Mouse (Mus musculus) ES-E14 (cell line): Measurements from ENCODE around the gene Kcnt1. TPM values are rescaled to one million over a fixed set of nuclear protein-coding genes. Genes with fewer than 3 reads are reported as not detected.

ENCODE experiments used
- DNase-seq: peaks from one replicate; pipeline ENCODE4 v3.0.0-alpha.2; 2013; ENCODE audit warnings: low read depth, low spot score
- H3K27ac ChIP-seq: 2 replicates; pipeline ENCODE4 v1.5.1; 2012; ENCODE audit warnings: low read depth, mild to moderate bottlenecking, low read length, moderate library complexity, mixed read lengths; ENCODE audit not compliant: poor library complexity, insufficient read depth, severe bottlenecking
- H3K36me3 ChIP-seq: 2 replicates; pipeline ENCODE4 v1.6.1; 2012; ENCODE audit warnings: mild to moderate bottlenecking, low read length, moderate library complexity, mixed read lengths; ENCODE audit not compliant: control insufficient read depth, poor library complexity, insufficient read depth, severe bottlenecking
- H3K4me1 ChIP-seq, 2 experiments: fragments of 150-350 bp in 1 of 2; sonication (generic) in 1 of 2; 2 replicates each; pipeline ENCODE4 v1.6.1; 2012; ENCODE audit warnings: low read length in 2 of 2, mild to moderate bottlenecking in 1 of 2, mixed read lengths in 1 of 2; ENCODE audit not compliant: control insufficient read depth in 2 of 2, insufficient read depth in 2 of 2, poor library complexity in 1 of 2
- H3K4me3 ChIP-seq, 2 experiments: fragments of 150-350 bp in 1 of 2; sonication (generic) in 1 of 2; 2 replicates each; pipeline ENCODE4 v1.5.1; 2012; ENCODE audit warnings: low read length in 2 of 2, low read depth in 1 of 2, mild to moderate bottlenecking in 1 of 2, mixed read lengths in 1 of 2; ENCODE audit not compliant: insufficient read depth in 1 of 2, poor library complexity in 1 of 2, severe bottlenecking in 1 of 2
- H3K9ac ChIP-seq: 2 replicates; pipeline ENCODE4 v1.6.1; 2012; ENCODE audit warnings: low read depth, mild to moderate bottlenecking, low read length, mixed read lengths; ENCODE audit not compliant: poor library complexity, insufficient read depth, severe bottlenecking
- H3K9me3 ChIP-seq: fragments of 150-350 bp; sonication (generic); 2 replicates; pipeline ENCODE4 v1.6.1; 2012; ENCODE audit warnings: low read depth, mild to moderate bottlenecking, low read length; ENCODE audit not compliant: control insufficient read depth, insufficient read depth
- CHD2 ChIP-seq: IDR thresholded peaks from 2 replicates; pipeline ENCODE4 v1.6.1; 2014; ENCODE audit warnings: mild to moderate bottlenecking, low read depth, low read length, inconsistent platforms
- HCFC1 ChIP-seq: IDR thresholded peaks from 2 replicates; pipeline ENCODE4 v1.6.1; 2012; ENCODE audit warnings: low read length, inconsistent platforms, borderline replicate concordance; ENCODE audit not compliant: insufficient read depth
- MAFK ChIP-seq: IDR thresholded peaks from 2 replicates; pipeline ENCODE4 v1.6.1; 2014; ENCODE audit warnings: mild to moderate bottlenecking, low read depth, low read length, inconsistent platforms; ENCODE audit not compliant: insufficient read depth
- ZC3H11A ChIP-seq: IDR thresholded peaks from 2 replicates; pipeline ENCODE4 v1.6.1; 2012; ENCODE audit warnings: low read depth, mild to moderate bottlenecking, inconsistent platforms, low read length, borderline replicate concordance
- ZNF384 ChIP-seq: IDR thresholded peaks from 2 replicates; pipeline ENCODE4 v1.6.1; 2012; ENCODE audit warnings: low read depth, low read length, inconsistent platforms
- in situ Hi-C, 2 experiments: fragments of 600-800 bp; cut with MboI; formaldehyde crosslinking; loops; one replicate each; pipeline ENCODE4 v1.15.1; 2025; ENCODE audit warnings: low sequenced_read_pairs in 2 of 2, inconsistent platforms in 1 of 2; ENCODE audit not compliant: unreplicated experiment in 2 of 2
- total RNA-seq: library from RNA; depleted of rRNA; stranded (reverse); fragments of 300-350 nt; gene quantifications from 2 replicates; pipeline ENCODE4 v1.2.3, GENCODE M21; 2012

The Kcnt1 gene
- total RNA-seq, 1 experiment = 2.0 TPM

- no peaks in the 10 kb centered on the region for H3K4me1 ChIP-seq
- no peak overlapping the region for H3K27ac ChIP-seq
- no peaks in the 10 kb centered on the region for H3K36me3 ChIP-seq
- TF ChIP-seq CHD2 (no peak), ZNF384 (no peak), HCFC1 (no peak), MAFK (no peak), ZC3H11A (no peak)
- in situ Hi-C loops = no loop called here
- no peaks in the 10 kb centered on the region for H3K9me3 ChIP-seq
- H3K4me3 ChIP-seq = no peak overlapping the region
- H3K9ac ChIP-seq = no peak overlapping the region
- DNase-seq = no peak
Measured at GRCm38 (mm10) chr2:25888144-25888543, 24.6 kb downstream of the Kcnt1 start.

- TF ChIP-seq HCFC1 (no peak), CHD2 (no peak), ZNF384 (no peak), ZC3H11A (no peak), MAFK (no peak)
- Histone ChIP-seq H3K4me3 (no peak overlapping the region), H3K9me3 (no peaks in the 10 kb centered on the region), H3K36me3 (no peaks in the 10 kb centered on the region), H3K9ac (no peak overlapping the region), H3K27ac (no peak overlapping the region), H3K4me1 (no peaks in the 10 kb centered on the region)
- in situ Hi-C loops = no loop called here
- no peak for DNase-seq
Measured at GRCm38 (mm10) chr2:25892440-25892839, 28.9 kb downstream of the Kcnt1 start.

GRCm38 (mm10) chr2:25898970-25899369 is 35.4 kb downstream of the Kcnt1 start:
- Histone ChIP-seq H3K9ac (no peak overlapping the region), H3K4me3 (no peak overlapping the region), H3K4me1 (no peaks in the 10 kb centered on the region; a peak in 1 of 4 replicates), H3K36me3 (no peaks in the 10 kb centered on the region), H3K9me3 (no peaks in the 10 kb centered on the region), H3K27ac (no peak overlapping the region)
- no peak for DNase-seq
- TF ChIP-seq ZNF384 = no peak
- TF ChIP-seq ZC3H11A = no peak
- no peak for TF ChIP-seq MAFK
- no peak for TF ChIP-seq CHD2
- TF ChIP-seq HCFC1 = no peak
- in situ Hi-C loops = no loop called here

- no peaks in the 10 kb centered on the region for H3K9me3 ChIP-seq
- no peaks in the 10 kb centered on the region for H3K4me1 ChIP-seq
- no peaks in the 10 kb centered on the region for H3K36me3 ChIP-seq
- TF ChIP-seq MAFK = no peak
- no peak for TF ChIP-seq ZC3H11A
- no peak for TF ChIP-seq ZNF384
- TF ChIP-seq HCFC1 = no peak
- no peak for TF ChIP-seq CHD2
- in situ Hi-C loops = no loop called here
- H3K9ac ChIP-seq = no peak overlapping the region
- no peak for DNase-seq
- no peak overlapping the region for H3K4me3 ChIP-seq
- H3K27ac ChIP-seq = no peak overlapping the region
Measured at GRCm38 (mm10) chr2:25909872-25910271, 46.3 kb downstream of the Kcnt1 start.

- TF ChIP-seq CHD2 (no peak), MAFK (no peak), HCFC1 (no peak), ZNF384 (no peak), ZC3H11A (no peak)
Measured at GRCm38 (mm10) chr2:25913247-25913646, 49.7 kb downstream of the Kcnt1 start.

More at GRCm38 (mm10) chr2:25913247-25913646, 49.7 kb downstream of the Kcnt1 start:
- no peak overlapping the region for H3K27ac ChIP-seq
- no peak overlapping the region for H3K9ac ChIP-seq
- in situ Hi-C loops = no loop called here
- H3K4me1 ChIP-seq = no peaks in the 10 kb centered on the region
- H3K9me3 ChIP-seq = no peaks in the 10 kb centered on the region
- H3K36me3 ChIP-seq = no peaks in the 10 kb centered on the region
- no peak for DNase-seq
- H3K4me3 ChIP-seq = no peak overlapping the region
